Mouse (Mus musculus) ES-Bruce4 (cell line): ENCODE measurements around the gene Med10.

Experiments used
- CTCF ChIP-seq: IDR thresholded peaks from one replicate; pipeline ENCODE4 v1.8.1; 2011; ENCODE audit warnings: low read depth, low read length
- EP300 ChIP-seq: IDR thresholded peaks from 2 replicates; pipeline ENCODE4 v1.6.1; 2011; ENCODE audit warnings: low read depth, low read length; ENCODE audit not compliant: insufficient read depth

GRCm38 (mm10) chr13:69832578-69832977 is 30.4 kb downstream of the Med10 start:
- no peak for TF ChIP-seq CTCF
- no peak for TF ChIP-seq EP300
